Mouse (Mus musculus): ENCODE measurements around the gene Adprh. TPM values are rescaled to one million over a fixed set of nuclear protein-coding genes. Genes with fewer than 3 reads are reported as not detected.

The Adprh gene
- polyA plus RNA-seq, 1 experiment from 2014 or later: 143 TPM

GRCm38 (mm10) chr16:38468706-38469018, 16.2 kb upstream of the Adprh start:
- no peak for ATAC-seq (ENCODE audit: insufficient read depth, low FRiP score, low TSS enrichment)
- no peak for DNase-seq (ENCODE audit: low spot score)

DNA sequence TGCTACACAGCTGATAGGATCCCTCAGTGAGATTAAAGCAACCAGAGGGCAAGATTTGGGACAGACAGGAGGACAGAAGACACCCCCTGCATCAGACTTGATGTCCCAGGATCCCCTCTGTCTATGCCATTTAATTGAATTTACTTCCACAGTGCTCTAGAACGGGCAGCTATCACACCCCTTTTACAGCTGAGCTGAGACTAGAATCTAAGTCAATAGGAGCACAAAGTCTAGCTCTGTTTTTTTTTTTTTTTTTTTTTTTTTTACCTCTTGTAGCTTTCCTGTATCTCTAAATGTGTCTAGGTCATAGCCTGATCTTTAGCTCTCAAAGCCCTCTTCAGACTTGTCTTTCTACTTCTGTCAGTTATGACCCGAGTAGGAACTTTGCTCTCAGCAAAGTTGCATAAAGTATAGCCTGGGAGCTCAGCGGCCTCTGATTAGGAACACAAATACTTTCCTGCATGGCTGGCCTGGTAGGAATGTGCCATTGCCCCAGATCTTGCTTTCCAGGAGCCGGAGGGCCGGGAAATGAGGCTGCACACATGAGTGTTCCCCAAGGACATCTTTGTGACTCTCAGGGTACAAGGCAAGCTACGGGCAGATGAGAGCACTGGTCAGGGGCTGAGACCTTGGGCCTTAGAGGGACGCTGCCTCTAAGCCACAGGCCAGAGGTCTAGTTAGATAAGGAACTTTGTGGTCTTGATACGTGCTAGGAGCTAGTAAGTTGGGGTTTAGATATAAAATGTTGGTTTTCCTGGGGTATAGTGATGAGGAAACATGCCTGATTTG, 15.6 kb upstream of the Adprh start:
- no peak for DNase-seq (ENCODE audit: low spot score)
- H3K9me3 ChIP-seq (ENCODE audit: control insufficient read depth, low read length): no peaks in the 10 kb centered on the region
- no peak overlapping the region for H3K4me2 ChIP-seq (ENCODE audit: low read depth)
- H3K4me1 ChIP-seq (ENCODE audit: control insufficient read depth, insufficient read depth, low read length): no peaks in the 10 kb centered on the region
- no peak for ATAC-seq (ENCODE audit: insufficient read depth, low FRiP score, low TSS enrichment)
- H3K27me3 ChIP-seq (ENCODE audit: control insufficient read depth, insufficient read depth, low read length): no peaks in the 10 kb centered on the region
- H3K36me3 ChIP-seq (ENCODE audit: control insufficient read depth, insufficient read depth, low read length): no peaks in the 10 kb centered on the region
- H3K9ac ChIP-seq (ENCODE audit: low read length): no peak overlapping the region
- no peak overlapping the region for H3K4me3 ChIP-seq (ENCODE audit: low read depth, low read length)
- 77% methylated on average over 8 of the region's 8 CpGs for WGBS
- no peak overlapping the region for H3K27ac ChIP-seq (ENCODE audit: low read depth, low read length)

More at GRCm38 (mm10) chr16:38468706-38469018, 16.2 kb upstream of the Adprh start:
- Histone ChIP-seq H3K27me3 (ENCODE audit: control insufficient read depth, insufficient read depth, low read length) (no peaks in the 10 kb centered on the region), H3K9me3 (ENCODE audit: control insufficient read depth, low read length) (no peaks in the 10 kb centered on the region), H3K4me1 (ENCODE audit: control insufficient read depth, insufficient read depth, low read length) (no peaks in the 10 kb centered on the region), H3K9ac (ENCODE audit: low read length) (no peak overlapping the region), H3K36me3 (ENCODE audit: control insufficient read depth, insufficient read depth, low read length) (no peaks in the 10 kb centered on the region), H3K4me2 (ENCODE audit: low read depth) (no peak overlapping the region), H3K4me3 (ENCODE audit: low read depth, low read length) (no peak overlapping the region), H3K27ac (ENCODE audit: low read depth, low read length) (no peak overlapping the region)
- WGBS: 47% methylated on average over 3 of the region's 3 CpGs

GRCm38 (mm10) chr16:38467091-38467916, 14.8 kb upstream of the Adprh start:
- no peak overlapping the region for H3K4me3 ChIP-seq (ENCODE audit: low read depth, low read length)
- H3K9ac ChIP-seq (ENCODE audit: low read length): no peak overlapping the region
- DNase-seq (ENCODE audit: low spot score): no peak
- no peaks in the 10 kb centered on the region for H3K4me1 ChIP-seq (ENCODE audit: control insufficient read depth, insufficient read depth, low read length)
- no peaks in the 10 kb centered on the region for H3K27me3 ChIP-seq (ENCODE audit: control insufficient read depth, insufficient read depth, low read length)
- WGBS: 92% methylated on average over 13 of the region's 13 CpGs
- ATAC-seq (ENCODE audit: insufficient read depth, low FRiP score, low TSS enrichment): no peak
- no peak overlapping the region for H3K27ac ChIP-seq (ENCODE audit: low read depth, low read length)
- no peaks in the 10 kb centered on the region for H3K36me3 ChIP-seq (ENCODE audit: control insufficient read depth, insufficient read depth, low read length)
- H3K4me2 ChIP-seq (ENCODE audit: low read depth): no peak overlapping the region
- H3K9me3 ChIP-seq (ENCODE audit: control insufficient read depth, low read length): no peaks in the 10 kb centered on the region

- Histone ChIP-seq H3K27me3 (ENCODE audit: control insufficient read depth, insufficient read depth, low read length) (no peaks in the 10 kb centered on the region), H3K9ac (ENCODE audit: low read length) (no peak overlapping the region), H3K4me2 (ENCODE audit: low read depth) (no peak overlapping the region), H3K27ac (ENCODE audit: low read depth, low read length) (no peak overlapping the region), H3K36me3 (ENCODE audit: control insufficient read depth, insufficient read depth, low read length) (no peaks in the 10 kb centered on the region), H3K4me1 (ENCODE audit: control insufficient read depth, insufficient read depth, low read length) (no peaks in the 10 kb centered on the region), H3K9me3 (ENCODE audit: control insufficient read depth, low read length) (no peaks in the 10 kb centered on the region), H3K4me3 (ENCODE audit: low read depth, low read length) (no peak overlapping the region)
- ATAC-seq (ENCODE audit: insufficient read depth, low FRiP score, low TSS enrichment) (no peak), DNase-seq (ENCODE audit: low spot score) (no peak)
- WGBS: 83% methylated on average over 4 of the region's 4 CpGs
These were observed 13.6 kb upstream of the Adprh start for GRCm38 (mm10) chr16:38466089-38466488.

GRCm38 (mm10) chr16:38463305-38463704, 10.8 kb upstream of the Adprh start:
- Histone ChIP-seq H3K27me3 (ENCODE audit: control insufficient read depth, insufficient read depth, low read length) (no peaks in the 10 kb centered on the region), H3K9ac (ENCODE audit: low read length) (no peak overlapping the region), H3K4me2 (ENCODE audit: low read depth) (no peak overlapping the region), H3K36me3 (ENCODE audit: control insufficient read depth, insufficient read depth, low read length) (no peaks in the 10 kb centered on the region), H3K4me3 (ENCODE audit: low read depth, low read length) (no peak overlapping the region), H3K27ac (ENCODE audit: low read depth, low read length) (no peak overlapping the region), H3K4me1 (ENCODE audit: control insufficient read depth, insufficient read depth, low read length) (no peaks in the 10 kb centered on the region), H3K9me3 (ENCODE audit: control insufficient read depth, low read length) (no peaks in the 10 kb centered on the region)
- ATAC-seq (ENCODE audit: insufficient read depth, low FRiP score, low TSS enrichment) (no peak), DNase-seq (ENCODE audit: low spot score) (no peak)
- 93% methylated on average over 5 of the region's 5 CpGs for WGBS

GRCm38 (mm10) chr16:38462161-38462560, 9.7 kb upstream of the Adprh start:
- Histone ChIP-seq H3K9ac (ENCODE audit: low read length) (no peak overlapping the region), H3K9me3 (ENCODE audit: control insufficient read depth, low read length) (no peaks in the 10 kb centered on the region), H3K4me3 (ENCODE audit: low read depth, low read length) (no peak overlapping the region), H3K27me3 (ENCODE audit: control insufficient read depth, insufficient read depth, low read length) (no peaks in the 10 kb centered on the region), H3K27ac (ENCODE audit: low read depth, low read length) (no peak overlapping the region), H3K4me1 (ENCODE audit: control insufficient read depth, insufficient read depth, low read length) (no peaks in the 10 kb centered on the region), H3K36me3 (ENCODE audit: control insufficient read depth, insufficient read depth, low read length) (no peaks in the 10 kb centered on the region), H3K4me2 (ENCODE audit: low read depth) (no peak overlapping the region)
- 88% methylated on average over 7 of the region's 7 CpGs for WGBS
- ATAC-seq (ENCODE audit: insufficient read depth, low FRiP score, low TSS enrichment): no peak
- no peak for DNase-seq (ENCODE audit: low spot score)

DNA sequence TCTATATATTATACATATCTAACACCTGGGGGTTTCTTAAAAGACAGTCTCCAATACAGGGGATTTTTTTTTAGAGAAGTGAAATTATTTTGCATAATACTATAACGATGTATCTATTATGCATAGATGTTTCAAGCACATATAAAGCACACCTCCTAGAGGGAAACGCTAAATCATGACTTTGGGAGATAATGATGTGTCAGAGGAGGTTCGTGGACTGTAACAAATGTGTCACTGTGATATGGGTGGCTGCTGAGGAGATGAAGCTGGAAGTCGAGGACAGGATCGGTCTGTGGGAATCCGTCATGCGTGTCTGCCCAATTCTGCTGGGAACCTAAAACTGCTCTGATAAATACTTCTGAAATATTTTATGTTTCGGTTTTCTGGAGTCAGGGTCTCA, 9.2 kb upstream of the Adprh start:
- H3K9me3 ChIP-seq (ENCODE audit: control insufficient read depth, low read length): no peaks in the 10 kb centered on the region
- H3K4me3 ChIP-seq (ENCODE audit: low read depth, low read length): no peak overlapping the region
- ATAC-seq (ENCODE audit: insufficient read depth, low FRiP score, low TSS enrichment) (no peak), DNase-seq (ENCODE audit: low spot score) (no peak)
- no peak overlapping the region for H3K4me2 ChIP-seq (ENCODE audit: low read depth)
- H3K4me1 ChIP-seq (ENCODE audit: control insufficient read depth, insufficient read depth, low read length): no peaks in the 10 kb centered on the region
- H3K27ac ChIP-seq (ENCODE audit: low read depth, low read length): no peak overlapping the region
- no peak overlapping the region for H3K9ac ChIP-seq (ENCODE audit: low read length)
- WGBS: 85% methylated on average over 8 of the region's 8 CpGs
- H3K27me3 ChIP-seq (ENCODE audit: control insufficient read depth, insufficient read depth, low read length): no peaks in the 10 kb centered on the region
- no peaks in the 10 kb centered on the region for H3K36me3 ChIP-seq (ENCODE audit: control insufficient read depth, insufficient read depth, low read length)

- 94% methylated on average over 4 of the region's 4 CpGs for WGBS
- no peaks in the 10 kb centered on the region for H3K4me1 ChIP-seq (ENCODE audit: control insufficient read depth, insufficient read depth, low read length)
- no peaks in the 10 kb centered on the region for H3K9me3 ChIP-seq (ENCODE audit: control insufficient read depth, low read length)
- H3K9ac ChIP-seq (ENCODE audit: low read length): no peak overlapping the region
- no peak overlapping the region for H3K27ac ChIP-seq (ENCODE audit: low read depth, low read length)
- ATAC-seq (ENCODE audit: insufficient read depth, low FRiP score, low TSS enrichment) (no peak), DNase-seq (ENCODE audit: low spot score) (no peak)
- H3K4me2 ChIP-seq (ENCODE audit: low read depth): no peak overlapping the region
- H3K36me3 ChIP-seq (ENCODE audit: control insufficient read depth, insufficient read depth, low read length): no peaks in the 10 kb centered on the region
- H3K27me3 ChIP-seq (ENCODE audit: control insufficient read depth, insufficient read depth, low read length): no peaks in the 10 kb centered on the region
- H3K4me3 ChIP-seq (ENCODE audit: low read depth, low read length): no peak overlapping the region
These were observed 7.5 kb upstream of the Adprh start for GRCm38 (mm10) chr16:38459990-38460389.
